Comparison of ENCODE assay signal across 8 mouse cellular contexts in the genomic region with DNA sequence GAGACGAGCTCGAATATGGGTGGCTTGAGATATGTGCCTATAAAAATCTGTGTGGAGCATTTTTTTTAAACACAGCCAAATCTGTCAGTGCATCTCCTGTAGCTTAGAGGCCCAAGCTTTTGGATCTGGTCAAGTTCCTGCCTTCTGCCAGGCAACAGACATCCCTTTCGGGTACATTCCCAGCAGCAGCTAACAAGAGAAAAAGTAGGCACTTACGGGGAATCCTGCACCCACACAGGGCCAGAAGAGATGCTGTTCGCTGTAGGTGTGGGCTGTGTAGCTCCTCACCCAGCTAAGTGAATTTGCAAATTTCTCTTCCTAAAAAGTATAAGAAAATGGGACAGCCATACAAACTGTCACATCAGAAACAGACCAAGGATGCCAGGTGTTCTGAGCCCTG.
"Had no signal": no experiment of that assay in that cellular context is flagged by ENCODE, and none has a peak within 500 bp of the region (broad histone marks: within the 10 kb centered on the region; RNA-seq: fewer than 3 reads in every experiment).

No protein-coding gene starts in this region.

- ATAC-seq: midbrain, embryonic 13.5 days had no signal

- DNase-seq: kidney, adult 11 months; kidney, adult 9 months; kidney, postnatal 36 days; layer of hippocampus, postnatal 36 days; lung, adult 18-20 months; thymus, adult 18-20 months; thymus, postnatal 14 days had no signal
